Mouse (Mus musculus) T-helper 1 cell (primary cell): Measurements from ENCODE around the gene Trmt2a.
"Not testable (repeated sequence)": the region's sequence is repeated elsewhere in the genome, so short reads cannot be mapped to it uniquely, and the experiment has no call there.

ENCODE experiments used
- in situ Hi-C: fragments of 300-600 bp; cut with MboI, MseI; formaldehyde crosslinking; loops from one replicate; pipeline ENCODE4 v1.15.1; 2025; ENCODE audit warnings: high pct_unique_total_duplicates

Gene Trmt2a

GRCm38 (mm10) chr16:18288581-18289061, 40.1 kb downstream of the Trmt2a start:
- in situ Hi-C loops, result no loop called here

- in situ Hi-C loops, result no loop called here
These were observed 40.6 kb downstream of the Trmt2a start, which contains the start of gene Dgcr8 for GRCm38 (mm10) chr16:18289067-18289588. Gene Dgcr8, minus strand, starts transcription at chr16:18289246.

- in situ Hi-C loops, result not testable (repeated sequence)
These were observed 41.1 kb downstream of the Trmt2a start for GRCm38 (mm10) chr16:18289614-18290013.
